Mouse (Mus musculus): ENCODE measurements at regions not wholly inside any gene's neighbourhood (a gene's known extent, or its start where the extent isn't known, plus 50 kb on each side); places are given as distances from the start of the nearest gene placed in this dataset.

DNA sequence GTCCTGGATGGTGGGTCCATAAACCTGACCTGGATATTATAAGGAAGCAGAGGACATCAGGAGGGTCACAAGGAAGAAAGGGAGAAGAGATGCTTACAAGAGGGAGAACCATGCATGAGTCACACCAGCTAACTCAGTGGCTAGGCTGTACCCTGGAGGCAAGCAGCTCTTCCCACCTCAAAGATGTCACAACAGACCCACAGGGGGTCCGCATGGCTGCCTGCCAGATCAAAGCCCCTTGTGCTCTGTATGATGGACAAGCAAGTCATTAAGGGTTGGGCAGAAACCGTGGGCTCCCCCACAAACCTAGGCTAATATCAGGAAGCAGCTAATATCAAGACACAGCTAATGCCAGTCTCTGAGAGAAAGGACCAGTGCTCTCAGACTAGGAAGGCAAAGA, 343.9 kb upstream of the Mef2c start:
- Histone ChIP-seq H3K27ac (ENCODE audit: low read depth, low read length) (no peak overlapping the region), H3K9ac (replicated peaks; ENCODE audit: low read length, poor library complexity, severe bottlenecking) (no peak overlapping the region), H3K4me2 (ENCODE audit: low read depth, low read length, poor library complexity, severe bottlenecking) (no peak overlapping the region), H3K4me3 (ENCODE audit: low read depth, low read length) (no peak overlapping the region), H3K9me3 (ENCODE audit: low read length) (no peaks in the 10 kb centered on the region), H3K36me3 (ENCODE audit: insufficient read depth, low read length) (no peaks in the 10 kb centered on the region), H3K27me3 (ENCODE audit: insufficient read depth, low read length) (no peaks in the 10 kb centered on the region), H3K4me1 (ENCODE audit: insufficient read depth, low read length) (no peaks in the 10 kb centered on the region)
- no peak for TF ChIP-seq CTCF (IDR thresholded peaks at IDR 0.05)
- 54% methylated on average over 2 of the region's 2 CpGs for WGBS
- DNase-seq (ENCODE audit: low spot score) (no peak), ATAC-seq (ENCODE audit: low FRiP score) (no peak)

DNA sequence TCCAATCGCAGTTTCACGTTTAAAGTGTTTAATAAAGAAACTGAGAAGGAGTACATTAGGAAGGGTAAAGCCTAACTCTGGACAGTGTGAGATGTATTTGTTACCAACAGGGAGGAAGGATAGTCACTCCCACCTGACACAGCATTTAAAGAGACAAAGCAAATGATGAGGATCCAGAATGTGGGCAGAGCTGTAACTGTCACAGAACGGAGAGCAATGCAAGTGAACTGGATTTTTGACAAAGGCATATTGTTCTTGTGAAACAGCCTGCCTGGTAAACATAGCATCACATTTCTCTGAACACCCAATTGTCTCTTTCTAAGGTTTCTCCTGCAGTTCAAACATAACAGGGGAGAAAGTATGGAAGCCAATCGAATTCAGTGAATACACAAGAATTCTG, 341.1 kb upstream of the Mef2c start:
- Histone ChIP-seq H3K4me2 (ENCODE audit: low read depth, low read length, poor library complexity, severe bottlenecking) (no peak overlapping the region), H3K4me1 (ENCODE audit: insufficient read depth, low read length) (no peaks in the 10 kb centered on the region), H3K9ac (replicated peaks; ENCODE audit: low read length, poor library complexity, severe bottlenecking) (no peak overlapping the region), H3K9me3 (ENCODE audit: low read length) (no peaks in the 10 kb centered on the region), H3K36me3 (ENCODE audit: insufficient read depth, low read length) (no peaks in the 10 kb centered on the region), H3K4me3 (ENCODE audit: low read depth, low read length) (no peak overlapping the region), H3K27ac (ENCODE audit: low read depth, low read length) (no peak overlapping the region), H3K27me3 (ENCODE audit: insufficient read depth, low read length) (no peaks in the 10 kb centered on the region)
- DNase-seq (ENCODE audit: low spot score) (no peak), ATAC-seq (ENCODE audit: low FRiP score) (no peak)
- WGBS = 87% methylated on average over 4 of the region's 4 CpGs
- no peak for TF ChIP-seq CTCF (IDR thresholded peaks at IDR 0.05)

DNA sequence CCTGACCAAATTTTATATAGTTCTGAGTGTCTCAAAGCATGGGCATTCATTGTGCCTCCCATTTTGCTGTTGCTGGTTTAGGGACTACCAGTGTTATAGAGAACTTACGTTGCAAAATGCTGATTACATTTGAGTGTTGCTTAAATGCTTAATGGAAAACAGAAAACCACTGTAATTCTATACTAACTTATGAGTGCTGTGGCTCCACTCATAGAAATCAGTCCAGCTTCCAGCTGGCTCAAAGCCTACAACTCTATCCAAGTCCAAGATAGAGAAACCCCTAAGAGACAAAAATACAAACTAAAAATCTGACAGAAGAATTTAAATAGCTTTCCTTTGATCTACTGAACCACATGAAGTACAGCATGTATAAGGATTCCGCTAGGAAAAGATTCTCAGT, 328.7 kb upstream of the Mef2c start:
- H3K4me3 ChIP-seq (ENCODE audit: low read depth, low read length) = no peak overlapping the region
- WGBS = 84% methylated on average over 2 of the region's 2 CpGs

DNA sequence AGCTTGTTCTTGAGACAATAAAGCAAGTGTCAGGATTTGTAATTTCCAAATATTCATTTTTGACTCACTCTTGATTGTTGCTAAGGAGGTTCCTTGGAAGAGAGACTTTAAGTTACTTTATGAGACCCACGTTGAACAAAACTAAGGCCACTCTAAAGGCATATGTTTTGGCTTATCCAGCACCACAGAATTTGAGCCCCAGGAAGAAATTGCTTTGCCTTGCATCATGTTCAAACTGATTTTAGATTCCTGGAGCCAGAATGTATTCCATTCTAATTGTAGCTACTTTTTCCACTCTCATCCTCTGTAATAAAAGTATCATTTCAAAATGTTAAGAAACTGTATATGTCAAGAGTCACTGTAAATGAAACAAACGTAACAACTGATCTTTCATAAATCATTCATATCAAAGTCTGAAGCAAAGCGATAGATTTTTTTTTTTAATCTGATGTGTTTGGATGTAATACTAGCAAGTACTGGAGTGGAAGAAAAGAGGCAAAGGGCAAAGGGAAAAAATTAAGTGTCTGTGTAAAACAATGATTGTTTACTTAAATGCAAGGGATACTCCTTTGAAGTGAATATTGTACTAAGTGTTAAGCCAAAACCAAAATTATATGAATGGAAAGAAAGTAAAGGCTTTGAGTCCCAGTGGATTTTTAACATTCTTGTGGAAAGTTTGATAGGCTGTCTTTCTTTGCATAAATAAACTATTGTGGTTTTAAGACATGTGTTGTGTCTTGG, 301.7 kb upstream of the Mef2c start:
- no peaks in the 10 kb centered on the region for H3K27me3 ChIP-seq (ENCODE audit: insufficient read depth, low read length)
- no peak overlapping the region for H3K4me3 ChIP-seq (ENCODE audit: low read depth, low read length)
- DNase-seq (ENCODE audit: low spot score) (no peak), ATAC-seq (ENCODE audit: low FRiP score) (no peak)
- H3K36me3 ChIP-seq (ENCODE audit: insufficient read depth, low read length) = no peaks in the 10 kb centered on the region
- no peak for TF ChIP-seq CTCF (IDR thresholded peaks at IDR 0.05)
- WGBS = 82% methylated on average over 3 of the region's 3 CpGs
- H3K4me1 ChIP-seq (ENCODE audit: insufficient read depth, low read length) = no peaks in the 10 kb centered on the region
- no peak overlapping the region for H3K9ac ChIP-seq (replicated peaks; ENCODE audit: low read length, poor library complexity, severe bottlenecking)
- H3K27ac ChIP-seq (ENCODE audit: low read depth, low read length) = no peak overlapping the region
- H3K4me2 ChIP-seq (ENCODE audit: low read depth, low read length, poor library complexity, severe bottlenecking) = no peak overlapping the region
- no peaks in the 10 kb centered on the region for H3K9me3 ChIP-seq (ENCODE audit: low read length)

More for the DNA sequence above, 328.7 kb upstream of the Mef2c start:
- ATAC-seq (ENCODE audit: low FRiP score) (no peak), DNase-seq (ENCODE audit: low spot score) (no peak)
- no peaks in the 10 kb centered on the region for H3K4me1 ChIP-seq (ENCODE audit: insufficient read depth, low read length)
- H3K4me2 ChIP-seq (ENCODE audit: low read depth, low read length, poor library complexity, severe bottlenecking) = no peak overlapping the region
- H3K9ac ChIP-seq (replicated peaks; ENCODE audit: low read length, poor library complexity, severe bottlenecking) = no peak overlapping the region
- no peaks in the 10 kb centered on the region for H3K27me3 ChIP-seq (ENCODE audit: insufficient read depth, low read length)
- H3K36me3 ChIP-seq (ENCODE audit: insufficient read depth, low read length) = no peaks in the 10 kb centered on the region
- no peaks in the 10 kb centered on the region for H3K9me3 ChIP-seq (ENCODE audit: low read length)
- TF ChIP-seq CTCF (IDR thresholded peaks at IDR 0.05) = no peak
- H3K27ac ChIP-seq (ENCODE audit: low read depth, low read length) = no peak overlapping the region

DNA sequence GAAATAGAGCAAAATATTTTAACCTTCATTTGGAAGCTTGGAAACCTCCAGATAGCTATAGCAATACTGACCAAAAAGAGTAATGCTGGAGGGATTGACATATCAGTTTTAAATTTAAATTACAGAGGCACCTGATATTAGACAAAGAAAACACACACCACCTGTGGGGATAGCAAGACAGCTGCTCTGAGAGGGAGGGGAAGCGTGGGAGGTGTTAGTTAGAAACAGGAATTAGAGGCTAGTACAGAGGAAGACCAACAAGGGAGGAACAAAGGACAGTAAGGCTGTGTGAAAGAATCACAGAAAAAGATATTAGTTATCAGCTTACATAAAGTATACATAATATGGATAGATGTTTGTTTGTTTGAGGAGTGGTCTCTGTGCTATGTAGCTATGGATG, 297.2 kb upstream of the Mef2c start:
- 91% methylated on average over 1 of the region's 1 CpGs for WGBS

DNA sequence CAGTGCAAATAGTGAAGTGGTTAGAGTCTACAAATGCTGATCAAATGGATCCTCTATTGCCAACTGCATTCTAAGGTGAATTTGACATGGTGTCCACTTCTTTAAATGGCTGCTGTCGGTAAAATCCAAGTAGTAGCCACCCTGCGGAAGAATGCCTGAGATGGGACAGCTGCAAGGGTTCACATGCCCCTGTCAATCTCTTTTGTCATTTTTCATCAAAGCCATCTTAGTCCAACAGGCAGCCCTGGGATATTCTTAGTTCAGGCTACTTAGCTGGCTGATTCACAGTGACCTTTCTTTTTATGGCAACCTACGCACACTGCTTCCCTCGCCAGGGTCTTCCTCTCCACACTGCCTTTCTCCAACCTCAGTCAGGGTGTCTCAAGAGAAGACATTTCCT, 296.3 kb upstream of the Mef2c start:
- Histone ChIP-seq H3K36me3 (ENCODE audit: insufficient read depth, low read length) (no peaks in the 10 kb centered on the region), H3K4me2 (ENCODE audit: low read depth, low read length, poor library complexity, severe bottlenecking) (no peak overlapping the region), H3K9ac (replicated peaks; ENCODE audit: low read length, poor library complexity, severe bottlenecking) (no peak overlapping the region), H3K9me3 (ENCODE audit: low read length) (no peaks in the 10 kb centered on the region), H3K4me1 (ENCODE audit: insufficient read depth, low read length) (no peaks in the 10 kb centered on the region), H3K27ac (ENCODE audit: low read depth, low read length) (no peak overlapping the region), H3K27me3 (ENCODE audit: insufficient read depth, low read length) (no peaks in the 10 kb centered on the region), H3K4me3 (ENCODE audit: low read depth, low read length) (no peak overlapping the region)
- TF ChIP-seq CTCF (IDR thresholded peaks at IDR 0.05) = no peak
- DNase-seq (ENCODE audit: low spot score) = no peak
- 86% methylated on average over 4 of the region's 4 CpGs for WGBS
- no peak for ATAC-seq (ENCODE audit: low FRiP score)

More for the DNA sequence above, 297.2 kb upstream of the Mef2c start:
- Histone ChIP-seq H3K9me3 (ENCODE audit: low read length) (no peaks in the 10 kb centered on the region), H3K4me1 (ENCODE audit: insufficient read depth, low read length) (no peaks in the 10 kb centered on the region), H3K4me2 (ENCODE audit: low read depth, low read length, poor library complexity, severe bottlenecking) (no peak overlapping the region), H3K27me3 (ENCODE audit: insufficient read depth, low read length) (no peaks in the 10 kb centered on the region), H3K4me3 (ENCODE audit: low read depth, low read length) (no peak overlapping the region), H3K36me3 (ENCODE audit: insufficient read depth, low read length) (no peaks in the 10 kb centered on the region), H3K9ac (replicated peaks; ENCODE audit: low read length, poor library complexity, severe bottlenecking) (no peak overlapping the region), H3K27ac (ENCODE audit: low read depth, low read length) (no peak overlapping the region)
- DNase-seq (ENCODE audit: low spot score) (no peak), ATAC-seq (ENCODE audit: low FRiP score) (no peak)
- no peak for TF ChIP-seq CTCF (IDR thresholded peaks at IDR 0.05)

Measured in midbrain, postnatal 0 days (tissue).